Mouse (Mus musculus) forebrain, embryonic 10.5 days (tissue): ENCODE results near the gene Lrrc49. TPM values are rescaled to one million over a fixed set of nuclear protein-coding genes. Genes with fewer than 3 reads are reported as not detected.

ENCODE experiments used
- DNase-seq: peaks from one replicate; pipeline ENCODE4 v3.0.0-alpha.2; 2017; ENCODE audit warnings: low spot score; ENCODE audit errors: extremely low spot score
- H3K27ac ChIP-seq: fragments of 300-500 bp; sonication (generic); 2 replicates; pipeline ENCODE4 v1.5.1; 2016; ENCODE audit warnings: mild to moderate bottlenecking
- H3K27me3 ChIP-seq: fragments of 300-500 bp; sonication (generic); 2 replicates; pipeline ENCODE4 v1.6.1; 2016; ENCODE audit warnings: mild to moderate bottlenecking; ENCODE audit not compliant: poor library complexity, severe bottlenecking
- H3K36me3 ChIP-seq: fragments of 300-500 bp; sonication (generic); replicated peaks from 2 replicates; pipeline ENCODE4 v1.6.1; 2016; ENCODE audit warnings: mild to moderate bottlenecking, moderate library complexity
- H3K4me1 ChIP-seq: fragments of 300-500 bp; sonication (generic); 2 replicates; pipeline ENCODE4 v1.6.1; 2016
- H3K4me3 ChIP-seq: fragments of 300-500 bp; sonication (generic); 2 replicates; pipeline ENCODE4 v1.5.1; 2016; ENCODE audit warnings: mild to moderate bottlenecking, moderate library complexity
- H3K9me3 ChIP-seq: fragments of 300-500 bp; sonication (generic); 2 replicates; pipeline ENCODE4 v1.6.1; 2016; ENCODE audit warnings: mild to moderate bottlenecking, moderate library complexity
- WGBS: fragments of 180-500 bp; shearing (Covaris S2); methylation state at CpG from one replicate; pipeline ENCODE4 v1.1.7; 2016; 5-methylcytosine and 5-hydroxymethylcytosine counted together
- polyA plus RNA-seq: library from polyadenylated mRNA; unstranded; fragments of >200 nt; fragmentation: Nextera tagmentation; extraction: Ambion mirVana; gene quantifications from 2 replicates; pipeline ENCODE4 v1.2.1, GENCODE M21; 2016

Lrrc49 gene
- polyA plus RNA-seq, 1 experiment from 2014 or later = 31.7 TPM

DNA sequence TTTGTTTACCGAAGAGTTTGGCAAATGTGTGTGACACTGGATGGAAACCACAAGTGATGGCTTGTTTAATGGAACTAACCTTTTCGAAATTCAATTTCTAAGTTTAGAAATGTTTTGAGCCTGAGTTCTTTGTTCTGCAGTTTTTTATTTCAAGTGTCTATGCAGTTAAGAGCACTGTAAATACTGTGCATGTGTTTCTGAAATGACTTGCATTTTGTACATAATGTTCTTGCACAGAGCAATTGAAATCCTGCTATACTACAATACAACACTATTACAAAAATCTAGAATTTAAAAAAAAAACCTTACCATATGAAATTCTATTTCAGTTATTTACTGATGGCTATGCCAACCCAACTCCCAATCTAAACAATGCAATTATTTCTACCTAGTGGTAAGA is 75.7 kb downstream of the Lrrc49 start:
- no peaks in the 10 kb centered on the region for H3K4me1 ChIP-seq
- no peak overlapping the region for H3K4me3 ChIP-seq
- 92% methylated on average over 2 of the region's 2 CpGs for WGBS
- DNase-seq = no peak
- no peaks in the 10 kb centered on the region for H3K9me3 ChIP-seq
- no peak overlapping the region for H3K27ac ChIP-seq
- H3K36me3 ChIP-seq = peaks cover 36% of the 10 kb centered on the region
- no peaks in the 10 kb centered on the region for H3K27me3 ChIP-seq

DNA sequence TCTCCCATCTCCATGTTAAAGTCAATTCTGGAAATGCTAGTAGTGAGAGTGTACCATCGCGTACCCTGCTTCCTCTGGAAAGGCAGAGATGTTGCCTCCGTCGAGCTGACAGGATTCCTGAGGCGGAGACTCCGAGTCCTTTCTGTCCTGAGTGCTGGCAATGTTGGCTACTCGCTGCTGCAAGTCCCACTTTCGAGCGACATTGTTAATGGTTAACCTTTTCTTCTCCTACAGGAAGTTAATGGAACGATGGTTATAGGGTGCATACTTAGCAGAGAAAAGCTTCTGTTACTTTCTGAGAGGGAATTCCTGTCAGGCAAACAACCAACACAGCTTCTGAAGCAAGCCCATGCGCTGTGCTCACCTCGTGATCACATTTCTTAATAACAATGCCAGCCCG is 77.8 kb downstream of the Lrrc49 start:
- H3K36me3 ChIP-seq = peaks cover 40% of the 10 kb centered on the region

GRCm38 (mm10) chr9:60608857-60609256 is 79.1 kb downstream of the Lrrc49 start:
- 87% methylated on average over 9 of the region's 9 CpGs for WGBS

More for the DNA sequence above, 77.8 kb downstream of the Lrrc49 start:
- DNase-seq = no peak
- Histone ChIP-seq H3K27ac (no peak overlapping the region), H3K4me3 (no peak overlapping the region), H3K4me1 (no peaks in the 10 kb centered on the region), H3K9me3 (no peaks in the 10 kb centered on the region), H3K27me3 (no peaks in the 10 kb centered on the region)
- 87% methylated on average over 13 of the region's 13 CpGs for WGBS

GRCm38 (mm10) chr9:60608086-60608485 is 79.9 kb downstream of the Lrrc49 start:
- Histone ChIP-seq H3K9me3 (no peaks in the 10 kb centered on the region), H3K36me3 (peaks cover 34% of the 10 kb centered on the region), H3K27ac (no peak overlapping the region), H3K4me3 (no peak overlapping the region), H3K27me3 (no peaks in the 10 kb centered on the region), H3K4me1 (no peaks in the 10 kb centered on the region)
- DNase-seq = no peak
- WGBS = 82% methylated on average over 3 of the region's 3 CpGs

More at GRCm38 (mm10) chr9:60608857-60609256, 79.1 kb downstream of the Lrrc49 start:
- Histone ChIP-seq H3K9me3 (no peaks in the 10 kb centered on the region), H3K27me3 (no peaks in the 10 kb centered on the region), H3K36me3 (peaks cover 38% of the 10 kb centered on the region), H3K4me3 (no peak overlapping the region), H3K4me1 (no peaks in the 10 kb centered on the region), H3K27ac (no peak overlapping the region)
- DNase-seq = no peak

GRCm38 (mm10) chr9:60604971-60605370 is 83.0 kb downstream of the Lrrc49 start:
- Histone ChIP-seq H3K4me1 (no peaks in the 10 kb centered on the region; the same call in 1 of the 2 replicates), H3K9me3 (no peaks in the 10 kb centered on the region), H3K27ac (no peak overlapping the region), H3K36me3 (peaks cover 37% of the 10 kb centered on the region), H3K27me3 (no peaks in the 10 kb centered on the region), H3K4me3 (no peak overlapping the region)
- DNase-seq = no peak
- WGBS = 82% methylated on average over 2 of the region's 2 CpGs

DNA sequence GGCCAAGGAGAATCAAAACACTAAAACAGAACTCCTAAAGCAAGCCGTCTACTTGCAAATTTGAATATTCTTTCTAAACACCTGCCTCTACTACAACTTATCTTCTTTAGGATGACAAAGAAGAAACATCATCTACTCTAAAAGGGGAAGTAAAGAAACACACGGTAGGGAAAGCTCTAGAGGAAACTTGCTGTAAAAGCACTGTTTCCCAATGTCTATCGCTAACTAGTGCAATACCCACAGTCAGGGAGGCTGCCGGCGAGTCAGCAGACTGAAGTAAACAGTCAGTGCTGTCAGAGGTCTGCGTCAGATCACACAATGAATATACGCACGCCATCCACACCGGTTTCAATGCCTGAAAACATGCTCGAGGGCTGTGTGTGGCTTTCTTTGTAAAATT is 86.0 kb downstream of the Lrrc49 start:
- H3K36me3 ChIP-seq = peaks cover 43% of the 10 kb centered on the region
- 92% methylated on average over 10 of the region's 10 CpGs for WGBS
- no peaks in the 10 kb centered on the region; the same call in 1 of the 2 replicates for H3K4me1 ChIP-seq
- no peak overlapping the region for H3K27ac ChIP-seq
- no peak for DNase-seq
- no peak overlapping the region for H3K4me3 ChIP-seq
- H3K9me3 ChIP-seq = no peaks in the 10 kb centered on the region
- no peaks in the 10 kb centered on the region for H3K27me3 ChIP-seq

DNA sequence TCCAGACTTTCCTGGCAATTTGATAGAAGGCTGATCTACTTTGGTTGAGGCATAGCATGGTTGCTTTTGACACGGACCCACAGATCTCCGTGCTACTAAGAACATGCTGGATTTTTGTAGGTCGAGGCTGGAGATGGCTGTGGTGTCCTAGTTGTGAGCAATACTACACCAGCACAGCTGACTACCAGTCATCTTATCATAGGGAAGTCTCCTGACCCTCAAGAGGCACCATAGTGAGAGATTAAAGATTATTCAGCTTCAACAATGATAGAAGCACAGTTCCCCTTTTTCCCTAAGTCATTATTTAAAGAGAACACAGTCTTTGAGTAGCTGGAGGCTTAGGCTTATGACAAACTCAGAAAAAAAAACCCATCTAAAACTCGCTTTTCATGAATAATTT is 87.7 kb downstream of the Lrrc49 start:
- no peak for DNase-seq
- H3K4me3 ChIP-seq = no peak overlapping the region
- H3K36me3 ChIP-seq = peaks cover 51% of the 10 kb centered on the region
- H3K4me1 ChIP-seq = no peaks in the 10 kb centered on the region; the same call in 1 of the 2 replicates
- 87% methylated on average over 4 of the region's 4 CpGs for WGBS
- H3K27ac ChIP-seq = no peak overlapping the region
- no peaks in the 10 kb centered on the region for H3K27me3 ChIP-seq
- H3K9me3 ChIP-seq = no peaks in the 10 kb centered on the region

- Histone ChIP-seq H3K27me3 (no peaks in the 10 kb centered on the region), H3K36me3 (peaks cover 46% of the 10 kb centered on the region)
These were observed 88.5 kb downstream of the Lrrc49 start for GRCm38 (mm10) chr9:60599489-60599888.

DNA sequence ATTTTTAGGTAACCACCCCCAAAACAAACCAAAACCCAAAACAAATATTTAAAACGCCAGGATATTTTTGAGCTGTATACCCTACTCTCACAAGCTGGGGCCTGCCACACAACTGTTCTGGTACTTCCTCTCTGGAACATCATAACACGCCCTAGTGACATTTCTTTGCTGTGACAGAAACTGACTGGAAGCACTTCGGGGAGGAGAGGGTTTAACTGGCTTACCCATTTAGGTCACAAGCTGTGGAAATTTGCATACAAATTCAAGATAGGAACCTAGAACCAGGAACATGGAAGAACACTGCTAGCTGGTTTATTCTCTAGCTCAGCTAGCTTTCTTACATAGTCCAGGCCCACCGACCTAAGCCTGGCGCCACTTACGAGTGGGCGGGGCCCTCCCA is 92.6 kb downstream of the Lrrc49 start:
- no peaks in the 10 kb centered on the region for H3K27me3 ChIP-seq
- 81% methylated on average over 7 of the region's 7 CpGs for WGBS
- H3K4me1 ChIP-seq = no peaks in the 10 kb centered on the region; the same call in 1 of the 2 replicates
- no peaks in the 10 kb centered on the region for H3K9me3 ChIP-seq
- H3K27ac ChIP-seq = no peak overlapping the region
- peaks cover 70% of the 10 kb centered on the region for H3K36me3 ChIP-seq
- DNase-seq = no peak
- no peak overlapping the region for H3K4me3 ChIP-seq

More at GRCm38 (mm10) chr9:60599489-60599888, 88.5 kb downstream of the Lrrc49 start:
- Histone ChIP-seq H3K9me3 (no peaks in the 10 kb centered on the region), H3K27ac (no peak overlapping the region), H3K4me3 (no peak overlapping the region), H3K4me1 (no peaks in the 10 kb centered on the region; the same call in 1 of the 2 replicates)
- DNase-seq = no peak
- 79% methylated on average over 2 of the region's 2 CpGs for WGBS

- no peak overlapping the region for H3K4me3 ChIP-seq
- no peak for DNase-seq
- 92% methylated on average over 6 of the region's 6 CpGs for WGBS
- H3K4me1 ChIP-seq = no peaks in the 10 kb centered on the region
- H3K27me3 ChIP-seq = no peaks in the 10 kb centered on the region
- H3K9me3 ChIP-seq = no peaks in the 10 kb centered on the region
- peaks cover 75% of the 10 kb centered on the region for H3K36me3 ChIP-seq
- no peak overlapping the region for H3K27ac ChIP-seq
These were observed 95.0 kb downstream of the Lrrc49 start for GRCm38 (mm10) chr9:60592974-60593373.

GRCm38 (mm10) chr9:60592363-60592762 is 95.6 kb downstream of the Lrrc49 start:
- H3K36me3 ChIP-seq = peaks cover 74% of the 10 kb centered on the region
- H3K4me1 ChIP-seq = no peaks in the 10 kb centered on the region
- no peaks in the 10 kb centered on the region for H3K27me3 ChIP-seq
- no peak overlapping the region for H3K27ac ChIP-seq
- H3K4me3 ChIP-seq = no peak overlapping the region
- H3K9me3 ChIP-seq = no peaks in the 10 kb centered on the region
- WGBS = 94% methylated on average over 5 of the region's 5 CpGs
- no peak for DNase-seq

DNA sequence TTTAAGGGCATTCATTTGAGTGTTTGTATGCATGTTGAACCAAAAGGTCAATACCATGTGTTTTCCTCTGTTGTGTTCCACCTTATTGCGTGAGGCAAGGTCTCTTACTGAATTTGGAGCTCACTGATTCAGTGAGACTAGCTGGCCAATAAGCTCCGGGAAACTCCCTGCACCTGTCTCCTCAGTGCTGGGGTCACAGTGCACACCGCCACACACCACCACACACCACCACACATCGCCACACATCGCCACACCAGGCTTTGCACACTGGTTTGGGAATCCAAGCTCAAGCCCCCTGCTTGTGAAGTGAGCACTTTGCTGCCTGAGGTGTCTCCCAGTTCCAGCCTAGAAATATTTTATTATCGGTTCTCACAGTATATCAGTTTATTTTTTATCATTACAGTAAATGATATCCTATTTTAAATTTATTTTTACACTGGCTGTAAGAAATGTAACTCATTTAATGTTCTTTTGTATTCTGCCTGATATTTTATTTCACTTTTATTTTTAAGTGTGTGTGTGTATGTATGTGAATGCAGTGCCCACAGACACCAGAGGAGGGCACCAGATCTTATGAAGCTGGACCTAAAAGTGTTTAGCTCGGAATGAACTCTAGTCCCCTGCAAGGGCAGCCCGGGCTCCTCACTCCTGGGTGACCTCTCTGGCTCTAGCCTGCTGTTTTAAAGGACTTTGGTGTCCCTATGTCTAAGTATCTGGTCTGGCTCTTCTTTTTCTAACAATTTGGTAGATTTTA is 96.9 kb downstream of the Lrrc49 start:
- H3K9me3 ChIP-seq = no peaks in the 10 kb centered on the region
- no peak overlapping the region for H3K27ac ChIP-seq
- H3K4me3 ChIP-seq = no peak overlapping the region
- WGBS = 95% methylated on average over 8 of the region's 8 CpGs
- H3K36me3 ChIP-seq = peaks cover 76% of the 10 kb centered on the region
- no peaks in the 10 kb centered on the region for H3K27me3 ChIP-seq
- no peak for DNase-seq
- no peaks in the 10 kb centered on the region for H3K4me1 ChIP-seq

- WGBS = 92% methylated on average over 10 of the region's 10 CpGs
- peaks cover 80% of the 10 kb centered on the region for H3K36me3 ChIP-seq
These were observed 99.0 kb downstream of the Lrrc49 start for GRCm38 (mm10) chr9:60588914-60589313.

More at GRCm38 (mm10) chr9:60588914-60589313, 99.0 kb downstream of the Lrrc49 start:
- no peaks in the 10 kb centered on the region for H3K4me1 ChIP-seq
- H3K27ac ChIP-seq = no peak overlapping the region
- no peak for DNase-seq
- H3K27me3 ChIP-seq = no peaks in the 10 kb centered on the region
- H3K9me3 ChIP-seq = no peaks in the 10 kb centered on the region
- H3K4me3 ChIP-seq = no peak overlapping the region
